Mouse (Mus musculus): ENCODE measurements around the gene Tab1. TPM values are rescaled to one million over a fixed set of nuclear protein-coding genes. Genes with fewer than 3 reads are reported as not detected.

The Tab1 gene
- 10 to 100 TPM; 16.2 to 20.8 TPM for total RNA-seq (2023)

GRCm38 (mm10) chr15:80132993-80133586, at the start of gene Tab1:
Gene Tab1 (plus strand): TSS chr15:80133127.

GRCm38 (mm10) chr15:80091121-80091955, 41.6 kb upstream of the Tab1 start, which contains the start of the genes Syngr1 and Rpl3:
Gene Syngr1 (plus strand): TSS chr15:80091334.
Gene Rpl3 (minus strand): TSS chr15:80091868.

GRCm38 (mm10) chr15:80173001-80173771, 40.3 kb downstream of the Tab1 start, which contains the start of gene Mgat3:
Gene Mgat3 (plus strand): TSS chr15:80173721.

Other genes with a start within 250 kb of the Tab1 start
- 10 to 100 TPM; 57.1 to 72.6 TPM for gene Apobec3, start 241.5 kb upstream of the Tab1 start, total RNA-seq (2023)
- gene Cbx7, start 162.0 kb upstream of the Tab1 start, total RNA-seq (2023), result 1 to 10 TPM; 6.7 to 7.3 TPM
- gene Pdgfb, start 118.2 kb upstream of the Tab1 start, total RNA-seq (2023), result under 1 TPM; 0.68 to 0.75 TPM
- gene Syngr1, start 41.8 kb upstream of the Tab1 start, total RNA-seq (2023), result 1 to 10 TPM; 5.1 to 8.6 TPM
- gene Rpl3, start 41.3 kb upstream of the Tab1 start, total RNA-seq (2023), result 100 to 1,000 TPM; 383 to 427 TPM
- gene Mgat3, start 40.6 kb downstream of the Tab1 start, total RNA-seq (2023), result not detected
- 10 to 100 TPM; 22.8 to 26.5 TPM for gene Mief1, start 100.9 kb downstream of the Tab1 start, total RNA-seq (2023)
- gene AC140267.1, start 102.7 kb downstream of the Tab1 start, total RNA-seq (2023), result 10 to 100 TPM in 1 of 2 experiments, not detected in 1; 12.0 TPM
- 100 to 1,000 TPM; 377 to 386 TPM for gene Atf4, start 122.1 kb downstream of the Tab1 start, total RNA-seq (2023)
- 10 to 100 TPM; 11.6 to 16.1 TPM for gene Rps19bp1, start 131.2 kb downstream of the Tab1 start, total RNA-seq (2023)
- under 1 TPM in 1 of 2 experiments, not detected in 1; 0.07 TPM for gene Cacna1i, start 154.1 kb downstream of the Tab1 start, total RNA-seq (2023)